Mouse (Mus musculus) Patski (cell line): ENCODE data around the gene Pi4kb. TPM values are rescaled to one million over a fixed set of nuclear protein-coding genes. Genes with fewer than 3 reads are reported as not detected.
"Not testable (repeated sequence)": the region's sequence is repeated elsewhere in the genome, so short reads cannot be mapped to it uniquely, and the experiment has no call there.

Experiments
- ATAC-seq: fragments of 100-300 bp; one replicate; pipeline ENCODE4 v1.8.0; 2021
- CTCF ChIA-PET: fragments of 350-600 bp; sonication (Branson Sonifier 250); formaldehyde crosslinking; loops from one replicate; lab custom pipeline; 2022; ENCODE audit warnings: inconsistent platforms; lab: Charles Lee
- POLR2A ChIA-PET: fragments of 350-600 bp; sonication (Branson Sonifier 250); formaldehyde crosslinking; loops from one replicate; lab custom pipeline; 2022; ENCODE audit warnings: antibody characterized with exemption, inconsistent platforms; lab: Charles Lee
- DNase-seq: peaks from one replicate; pipeline ENCODE4 v3.0.0-alpha.2; 2011; ENCODE audit warnings: low read depth, low spot score
- H3K27me3 ChIP-seq: fragments of 371-371 bp; one replicate; pipeline ENCODE4 v1.5.1; 2021
- CTCF ChIP-seq: fragments of 100-300 bp; IDR thresholded peaks from one replicate; pipeline ENCODE4 v1.5.1; 2021
- in situ Hi-C: fragments of 300-500 bp; cut with MboI; formaldehyde crosslinking; loops from 3 replicates; pipeline ENCODE4 v1.11.1; 2018; ENCODE audit warnings: low pct_unique_long_range_greater_than_20kb, mixed read lengths
- polyA plus RNA-seq: library from polyadenylated mRNA; unstranded; gene quantifications from one replicate; pipeline ENCODE4 v1.2.3, GENCODE M21; 2021

Gene Pi4kb
- polyA plus RNA-seq, 1 experiment from 2014 or later: 85.2 TPM

- POLR2A ChIA-PET, DNase-seq, H3K27me3 ChIP-seq, CTCF ChIA-PET, ATAC-seq: not testable (repeated sequence)
- in situ Hi-C loops: loop anchor here (5.0 kb wide), 1 partner anchor 240 kb away; no protein-coding TSS in a partner anchor
Observed at GRCm38 (mm10) chr3:94942211-94942967, 32.1 kb upstream of the Pi4kb start.

GRCm38 (mm10) chr3:94943706-94944105, 30.8 kb upstream of the Pi4kb start:
- CTCF ChIA-PET, H3K27me3 ChIP-seq, POLR2A ChIA-PET, DNase-seq: not testable (repeated sequence)
- peak; percentile 52 for ATAC-seq
- peak; percentile 68 for TF ChIP-seq CTCF
- in situ Hi-C loops: loop anchor here (5.0 kb wide), 1 partner anchor 241 kb away; no protein-coding TSS in a partner anchor

- no peak for DNase-seq
- ChIA-PET POLR2A (interaction anchor here (1.7 kb wide), 1 partner anchor 51 kb away, joined by 10 read pairs; no protein-coding TSS in a partner anchor), CTCF (interaction anchor here (0.6 to 2.2 kb wide), 29 partner anchors 11 to 106 kb away, joined by 3 to 30 read pairs (median 4); no protein-coding TSS in a partner anchor)
- H3K27me3 ChIP-seq: peaks cover 5% of the 10 kb centered on the region
- TF ChIP-seq CTCF: no peak
- in situ Hi-C loops: no loop called here
- no peak for ATAC-seq
Observed at GRCm38 (mm10) chr3:94948066-94948614, 26.4 kb upstream of the Pi4kb start.

GRCm38 (mm10) chr3:94949645-94950044, 24.9 kb upstream of the Pi4kb start:
- CTCF ChIA-PET: interaction anchor here (1.0 kb wide), 1 partner anchor 37 kb away, joined by 3 read pairs; no protein-coding TSS in a partner anchor
- no peak for ATAC-seq
- POLR2A ChIA-PET: no interaction called here

GRCm38 (mm10) chr3:94952806-94953205, 21.7 kb upstream of the Pi4kb start:
- ATAC-seq: no peak
- DNase-seq: no peak
- TF ChIP-seq CTCF: no peak
- ChIA-PET CTCF (interaction anchor here (0.6 to 1.8 kb wide), 7 partner anchors 10 to 64 kb away, joined by 3 to 5 read pairs (median 4); no protein-coding TSS in a partner anchor), POLR2A (interaction anchor here (1.0 to 1.7 kb wide), 2 partner anchors 10 to 35 kb away, joined by 4 to 11 read pairs; no protein-coding TSS in a partner anchor)
- in situ Hi-C loops: loop anchor here (5.0 kb wide), 1 partner anchor 44 kb away; no protein-coding TSS in a partner anchor
- H3K27me3 ChIP-seq: no peaks in the 10 kb centered on the region

More at GRCm38 (mm10) chr3:94949645-94950044, 24.9 kb upstream of the Pi4kb start:
- in situ Hi-C loops: loop anchor here (5.0 kb wide), 1 partner anchor 48 kb away; no protein-coding TSS in a partner anchor
- no peak for TF ChIP-seq CTCF
- H3K27me3 ChIP-seq: peaks cover 5% of the 10 kb centered on the region
- DNase-seq: no peak

GRCm38 (mm10) chr3:94953384-94953763, 21.2 kb upstream of the Pi4kb start:
- no peak for TF ChIP-seq CTCF
- DNase-seq (no peak), ATAC-seq (peak; percentile 9)
- ChIA-PET CTCF (interaction anchor here (0.6 to 1.8 kb wide), 8 partner anchors 9 to 65 kb away, joined by 3 to 5 read pairs (median 4); no protein-coding TSS in a partner anchor), POLR2A (interaction anchor here (0.9 to 1.7 kb wide), 3 partner anchors 10 to 34 kb away, joined by 3 to 11 read pairs (median 4); partner anchors contain the start of gene Pi4kb)
- H3K27me3 ChIP-seq: no peaks in the 10 kb centered on the region
- in situ Hi-C loops: loop anchor here (5.0 kb wide), 1 partner anchor 44 kb away; no protein-coding TSS in a partner anchor

- ChIA-PET POLR2A (interaction anchor here (0.5 to 1.7 kb wide), 7 partner anchors 9 to 177 kb away, joined by 3 to 11 read pairs (median 4); partner anchors contain the start of gene Pi4kb), CTCF (interaction anchor here (0.8 to 2.2 kb wide), 10 partner anchors 11 to 65 kb away, joined by 3 to 15 read pairs (median 3); no protein-coding TSS in a partner anchor)
- ATAC-seq: peak; percentile 97
- in situ Hi-C loops: loop anchor here (5.0 kb wide), 1 partner anchor 43 kb away; no protein-coding TSS in a partner anchor
- TF ChIP-seq CTCF: no peak
- peak; percentile 99 for DNase-seq
- H3K27me3 ChIP-seq: no peaks in the 10 kb centered on the region
Observed at GRCm38 (mm10) chr3:94953764-94954616, 20.5 kb upstream of the Pi4kb start, which contains the start of gene Rfx5. TSS of gene Rfx5 (plus strand) at chr3:94954075.

GRCm38 (mm10) chr3:94958295-94958694, 16.2 kb upstream of the Pi4kb start:
- DNase-seq: no peak
- TF ChIP-seq CTCF: no peak
- ChIA-PET CTCF (no interaction called here), POLR2A (interaction anchor here (0.5 to 2.0 kb wide), 2 partner anchors 9 to 15 kb away, joined by 3 to 10 read pairs; no protein-coding TSS in a partner anchor)
- ATAC-seq: no peak
- in situ Hi-C loops: no loop called here
- no peaks in the 10 kb centered on the region for H3K27me3 ChIP-seq

- CTCF ChIA-PET: interaction anchor here (0.9 to 1.4 kb wide), 5 partner anchors 10 to 28 kb away, joined by 3 to 5 read pairs (median 4); no protein-coding TSS in a partner anchor
Observed at GRCm38 (mm10) chr3:94959871-94960270, 14.7 kb upstream of the Pi4kb start.

More at GRCm38 (mm10) chr3:94959871-94960270, 14.7 kb upstream of the Pi4kb start:
- ATAC-seq (no peak), DNase-seq (no peak)
- in situ Hi-C loops: no loop called here
- POLR2A ChIA-PET: interaction anchor here (1.3 kb wide), 1 partner anchor 35 kb away, joined by 3 read pairs; no protein-coding TSS in a partner anchor
- no peak for TF ChIP-seq CTCF
- H3K27me3 ChIP-seq: no peaks in the 10 kb centered on the region
